Mouse (Mus musculus) CH12.LX (cell line): Measurements from ENCODE around the gene Tdrd7. TPM values are rescaled to one million over a fixed set of nuclear protein-coding genes. Genes with fewer than 3 reads are reported as not detected.

Experiments
- DNase-seq: peaks from one replicate; pipeline ENCODE4 v3.0.0-alpha.2; 2013; ENCODE audit errors: extremely low read depth
- H3K27ac ChIP-seq: 2 replicates; pipeline ENCODE4 v1.5.1; 2012; ENCODE audit warnings: low read depth, mild to moderate bottlenecking, control low read depth, moderate library complexity; ENCODE audit not compliant: insufficient read depth
- H3K27me3 ChIP-seq: replicated peaks from 2 replicates; pipeline ENCODE3; 2012; ENCODE audit warnings: inconsistent platforms
- H3K36me3 ChIP-seq, 2 experiments: replicated peaks in 1 of 2; 2 replicates each; pipeline versions ENCODE3 to v1.6.1; 2012; ENCODE audit warnings: inconsistent platforms in 1 of 2, low read length in 1 of 2, mild to moderate bottlenecking in 1 of 2, mixed read lengths in 1 of 2, moderate library complexity in 1 of 2; ENCODE audit not compliant: control insufficient read depth in 1 of 2, insufficient read depth in 1 of 2
- H3K4me1 ChIP-seq, 2 experiments: 2 replicates each; pipeline ENCODE4 v1.6.1; 2012; ENCODE audit warnings: inconsistent platforms in 1 of 2, moderate library complexity in 1 of 2; ENCODE audit not compliant: insufficient read depth in 2 of 2, control insufficient read depth in 1 of 2
- H3K4me2 ChIP-seq: 2 replicates; pipeline ENCODE4 v1.6.1; 2012; ENCODE audit warnings: low read depth, mild to moderate bottlenecking, control low read depth; ENCODE audit not compliant: poor library complexity, insufficient read depth, severe bottlenecking
- H3K4me3 ChIP-seq, 3 experiments: fragments of 150-350 bp in 1 of 3; sonication (generic) in 1 of 3; replicated peaks in 1 of 3; 2 replicates each; pipeline versions ENCODE3 to v1.5.1; 2011 to 2012; ENCODE audit warnings: low read depth in 2 of 3, low read length in 2 of 3, mild to moderate bottlenecking in 2 of 3, moderate library complexity in 2 of 3, control low read depth in 1 of 3, improper control_type of control experiment in 1 of 3, inconsistent platforms in 1 of 3, mixed read lengths in 1 of 3; ENCODE audit not compliant: poor library complexity in 1 of 3
- H3K79me2 ChIP-seq: replicated peaks from 2 replicates; pipeline ENCODE4 v1.6.1; 2012; ENCODE audit warnings: mild to moderate bottlenecking, moderate library complexity; ENCODE audit not compliant: control insufficient read depth, poor library complexity, insufficient read depth, severe bottlenecking; ENCODE audit errors: extremely low read depth
- H3K9ac ChIP-seq: 2 replicates; pipeline ENCODE4 v1.6.1; 2012; ENCODE audit warnings: low read depth, mild to moderate bottlenecking, control low read depth, moderate library complexity; ENCODE audit not compliant: insufficient read depth
- H3K9me3 ChIP-seq: replicated peaks from 2 replicates; pipeline ENCODE3; 2012; ENCODE audit warnings: low read length, inconsistent platforms, mixed read lengths
- BHLHE40 ChIP-seq: IDR thresholded peaks from 2 replicates; pipeline ENCODE4 v1.6.1; 2011; ENCODE audit warnings: mild to moderate bottlenecking, low read depth, low read length, improper control_type of control experiment
- CTCF ChIP-seq, 2 experiments: IDR thresholded peaks in 1 of 2; conservative IDR thresholded peaks in 1 of 2; 2 replicates each; pipeline ENCODE4 v1.5.1; 2011 to 2012; ENCODE audit warnings: low read depth in 2 of 2, low read length in 2 of 2, improper control_type of control experiment in 1 of 2, inconsistent platforms in 1 of 2, mild to moderate bottlenecking in 1 of 2, moderate library complexity in 1 of 2
- EP300 ChIP-seq: IDR thresholded peaks from 2 replicates; pipeline ENCODE4 v1.6.1; 2011; ENCODE audit warnings: low read length, improper control_type of control experiment
- HCFC1 ChIP-seq: IDR thresholded peaks from 2 replicates; pipeline ENCODE4 v1.6.1; 2012; ENCODE audit warnings: low read depth, mild to moderate bottlenecking, inconsistent platforms, low read length, improper control_type of control experiment
- JUN ChIP-seq: IDR thresholded peaks from 2 replicates; pipeline ENCODE4 v1.6.1; 2011; ENCODE audit warnings: low read depth, mild to moderate bottlenecking, low read length, improper control_type of control experiment, moderate library complexity; ENCODE audit not compliant: insufficient read depth
- JUND ChIP-seq: conservative IDR thresholded peaks from 2 replicates; pipeline ENCODE4 v1.6.1; 2011; ENCODE audit warnings: low read depth, low read length, improper control_type of control experiment
- KAT2A ChIP-seq: IDR thresholded peaks from 2 replicates; pipeline ENCODE4 v1.6.1; 2012; ENCODE audit warnings: low read length, improper control_type of control experiment, inconsistent platforms; ENCODE audit not compliant: insufficient replicate concordance
- MAFK ChIP-seq: IDR thresholded peaks from 2 replicates; pipeline ENCODE4 v1.6.1; 2011; ENCODE audit warnings: low read length, improper control_type of control experiment; ENCODE audit not compliant: insufficient replicate concordance
- MEF2A ChIP-seq: IDR thresholded peaks from 2 replicates; pipeline ENCODE4 v1.6.1; 2014; ENCODE audit warnings: low read depth, mild to moderate bottlenecking, inconsistent platforms, low read length, improper control_type of control experiment, borderline replicate concordance
- MXI1 ChIP-seq: IDR thresholded peaks from 2 replicates; pipeline ENCODE4 v1.6.1; 2011; ENCODE audit warnings: mild to moderate bottlenecking, low read depth, low read length, improper control_type of control experiment
- PAX5 ChIP-seq: IDR thresholded peaks from 2 replicates; pipeline ENCODE4 v1.6.1; 2012; ENCODE audit warnings: low read length, inconsistent platforms, mixed read lengths
- RAD21 ChIP-seq: IDR thresholded peaks from 2 replicates; pipeline ENCODE4 v1.6.1; 2011; ENCODE audit warnings: low read depth, mild to moderate bottlenecking, low read length, improper control_type of control experiment, moderate library complexity
- RCOR1 ChIP-seq: conservative IDR thresholded peaks from 2 replicates; pipeline ENCODE4 v1.6.1; 2012; ENCODE audit warnings: low read depth, mild to moderate bottlenecking, inconsistent platforms, low read length, improper control_type of control experiment
- TCF12 ChIP-seq: IDR thresholded peaks from 2 replicates; pipeline ENCODE4 v1.6.1; 2014; ENCODE audit warnings: low read depth, mild to moderate bottlenecking, inconsistent platforms, low read length, improper control_type of control experiment
- UBTF ChIP-seq: IDR thresholded peaks from 2 replicates; pipeline ENCODE4 v1.6.1; 2012; ENCODE audit warnings: low read depth, mild to moderate bottlenecking, inconsistent platforms, low read length, improper control_type of control experiment, moderate library complexity
- USF1 ChIP-seq: IDR thresholded peaks from 2 replicates; pipeline ENCODE4 v1.6.1; 2014; ENCODE audit warnings: low read depth, mild to moderate bottlenecking, inconsistent platforms, low read length, improper control_type of control experiment
- USF2 ChIP-seq: conservative IDR thresholded peaks from 2 replicates; pipeline ENCODE4 v1.6.1; 2011; ENCODE audit warnings: low read depth, low read length, improper control_type of control experiment
- ZKSCAN1 ChIP-seq: IDR thresholded peaks from 2 replicates; pipeline ENCODE4 v1.6.1; 2012; ENCODE audit warnings: low read depth, inconsistent platforms, low read length, improper control_type of control experiment, borderline replicate concordance
- ZMIZ1 ChIP-seq: IDR thresholded peaks from 2 replicates; pipeline ENCODE4 v1.6.1; 2012; ENCODE audit warnings: low read depth, mild to moderate bottlenecking, inconsistent platforms, low read length, improper control_type of control experiment
- ZNF384 ChIP-seq: IDR thresholded peaks from 2 replicates; pipeline ENCODE4 v1.6.1; 2012; ENCODE audit warnings: low read depth, low read length, improper control_type of control experiment, inconsistent platforms
- dilution Hi-C: fragments of 300-500 bp; cut with MboI; formaldehyde crosslinking; loops from 2 replicates; pipeline ENCODE4 v1.14.3; 2020; ENCODE audit warnings: low sequenced_read_pairs; ENCODE audit not compliant: extremely low pct_unique_long_range_greater_than_20kb, extremely low pct_ligation_motif_present
- in situ Hi-C: fragments of 300-500 bp; cut with MboI; formaldehyde crosslinking; loops from 3 replicates; pipeline ENCODE4 v1.14.3; 2019; ENCODE audit warnings: low sequenced_read_pairs, low pct_ligation_motif_present, low pct_unique_long_range_greater_than_20kb, mixed read lengths
- polyA plus RNA-seq: library from polyadenylated mRNA; unstranded; fragments of >175 nt; gene quantifications from 2 replicates; pipeline ENCODE4 v1.2.1, GENCODE M21; 2012; ENCODE audit warnings: low read depth; ENCODE audit not compliant: insufficient read length
- total RNA-seq, 2 experiments: library from RNA; depleted of rRNA; stranded (reverse); fragments of 300-350 nt in 1 of 2; fragments of >200 nt in 1 of 2; gene quantifications; 2 replicates each; pipeline ENCODE4 v1.2.3; 2012 to 2014

Gene Tdrd7
- total and polyA plus RNA-seq, 3 experiments = 1.6 to 2.9 (median 2.7) TPM

- dilution Hi-C loops = no loop called here
- H3K9me3 ChIP-seq = peaks cover 8% of the 10 kb centered on the region
- H3K79me2 ChIP-seq = no peaks in the 10 kb centered on the region
- no peak overlapping the region for H3K9ac ChIP-seq
- in situ Hi-C loops = no loop called here
- no peak overlapping the region for H3K4me3 ChIP-seq
- H3K36me3 ChIP-seq = no peaks in the 10 kb centered on the region
- H3K4me1 ChIP-seq = peaks cover 0 to 6% of the 10 kb centered on the region in 2 experiments; a peak in 2 of 4 replicates
- DNase-seq = no peak
- TF ChIP-seq ZMIZ1 (no peak), EP300 (no peak), MAFK (no peak), HCFC1 (no peak), RCOR1 (no peak), ZKSCAN1 (no peak), RAD21 (no peak), ZNF384 (no peak), MXI1 (no peak)
- no peak overlapping the region for H3K4me2 ChIP-seq
- no peak overlapping the region for H3K27ac ChIP-seq
- H3K27me3 ChIP-seq = peaks cover 3% of the 10 kb centered on the region
Measured at GRCm38 (mm10) chr4:45955235-45955634, 9.9 kb upstream of the Tdrd7 start.

- no peaks in the 10 kb centered on the region for H3K36me3 ChIP-seq
- H3K9me3 ChIP-seq = peaks cover 8% of the 10 kb centered on the region
- H3K79me2 ChIP-seq = no peaks in the 10 kb centered on the region
- peaks cover 0 to 6% of the 10 kb centered on the region in 2 experiments; a peak in 2 of 4 replicates for H3K4me1 ChIP-seq
- in situ Hi-C loops = no loop called here
- H3K9ac ChIP-seq = no peak overlapping the region
- no peak overlapping the region for H3K4me2 ChIP-seq
- peaks cover 3% of the 10 kb centered on the region for H3K27me3 ChIP-seq
- H3K27ac ChIP-seq = no peak overlapping the region
- DNase-seq = no peak
- TF ChIP-seq KAT2A = no peak
- no peak for TF ChIP-seq HCFC1
- no peak for TF ChIP-seq JUND
- TF ChIP-seq JUN = no peak
- TF ChIP-seq BHLHE40 = no peak
- no peak for TF ChIP-seq EP300
- no peak for TF ChIP-seq TCF12
- TF ChIP-seq MEF2A = no peak
- no peak for TF ChIP-seq MAFK
- no peak for TF ChIP-seq USF1
- no peak for TF ChIP-seq PAX5
- no peak for TF ChIP-seq UBTF
- no peak for TF ChIP-seq USF2
- TF ChIP-seq CTCF (conservative IDR thresholded peaks at IDR 0.05 in 1 of 2, IDR thresholded peaks at IDR 0.05 in 1 of 2; ENCODE audit: low read depth in 2 of 2, low read length in 2 of 2) = no peak
- dilution Hi-C loops = no loop called here
- no peak overlapping the region for H3K4me3 ChIP-seq
Measured at GRCm38 (mm10) chr4:45956131-45956530, 9.0 kb upstream of the Tdrd7 start.
